Mouse (Mus musculus) forebrain, embryonic 13.5 days (tissue): ENCODE results near the gene Lelp1. TPM values are rescaled to one million over a fixed set of nuclear protein-coding genes. Genes with fewer than 3 reads are reported as not detected.

Experiments
- ATAC-seq: fragments of 200-750 bp; cut with Nextera tagmentation; 2 replicates; pipeline ENCODE4 v1.8.0; 2017
- H3K27ac ChIP-seq: fragments of 300-500 bp; sonication (generic); 2 replicates; pipeline ENCODE4 v1.5.1; 2015; ENCODE audit warnings: inconsistent platforms, mild to moderate bottlenecking, moderate library complexity
- H3K27me3 ChIP-seq: fragments of 300-500 bp; sonication (generic); 2 replicates; pipeline ENCODE4 v1.6.1; 2015; ENCODE audit warnings: mild to moderate bottlenecking, inconsistent platforms
- H3K36me3 ChIP-seq: fragments of 300-500 bp; sonication (generic); 2 replicates; pipeline ENCODE4 v1.6.1; 2015; ENCODE audit warnings: mild to moderate bottlenecking, inconsistent platforms; ENCODE audit not compliant: poor library complexity, severe bottlenecking
- H3K4me1 ChIP-seq: fragments of 300-500 bp; sonication (generic); 2 replicates; pipeline ENCODE4 v1.6.1; 2015; ENCODE audit warnings: inconsistent platforms
- H3K4me2 ChIP-seq: fragments of 300-500 bp; sonication (generic); 2 replicates; pipeline ENCODE4 v1.6.1; 2015; ENCODE audit warnings: inconsistent platforms, mild to moderate bottlenecking, moderate library complexity
- H3K4me3 ChIP-seq: fragments of 300-500 bp; sonication (generic); 2 replicates; pipeline ENCODE4 v1.5.1; 2015; ENCODE audit warnings: mild to moderate bottlenecking, inconsistent platforms
- H3K9ac ChIP-seq: fragments of 300-500 bp; sonication (generic); 2 replicates; pipeline ENCODE4 v1.6.1; 2015; ENCODE audit warnings: mild to moderate bottlenecking, inconsistent platforms
- H3K9me3 ChIP-seq: fragments of 300-500 bp; sonication (generic); replicated peaks from 2 replicates; pipeline ENCODE4 v1.6.1; 2016; ENCODE audit warnings: inconsistent platforms
- WGBS: fragments of 180-500 bp; shearing (Covaris S2); methylation state at CpG from one replicate; pipeline ENCODE4 v1.1.7; 2015; 5-methylcytosine and 5-hydroxymethylcytosine counted together
- polyA plus RNA-seq: library from polyadenylated mRNA; unstranded; fragments of >200 nt; fragmentation: Nextera tagmentation; extraction: Ambion mirVana; gene quantifications from 2 replicates; pipeline ENCODE4 v1.2.1, GENCODE M21; 2015

The Lelp1 gene
- polyA plus RNA-seq: not detected in 2 replicates

- Histone ChIP-seq H3K9ac (no peak within 1 kb of the TSS), H3K27ac (no peak within 1 kb of the TSS), H3K9me3 (no peaks in the 10 kb centered on the region), H3K4me3 (no peak within 1 kb of the TSS), H3K27me3 (no peaks in the 10 kb centered on the region), H3K4me1 (no peaks in the 10 kb centered on the region), H3K4me2 (no peak within 1 kb of the TSS), H3K36me3 (no peaks in the 10 kb centered on the region)
- WGBS: 70% methylated on average over 1 of the region's 1 CpGs
- ATAC-seq: no peak
Observed at GRCm38 (mm10) chr3:92142644-92143043, at the start of gene Lelp1. Gene Lelp1 (minus strand): TSS chr3:92142744.

- Histone ChIP-seq H3K9me3 (no peaks in the 10 kb centered on the region), H3K4me1 (no peaks in the 10 kb centered on the region), H3K4me3 (no peak overlapping the region), H3K27me3 (no peaks in the 10 kb centered on the region), H3K4me2 (no peak overlapping the region), H3K9ac (no peak overlapping the region), H3K27ac (no peak overlapping the region), H3K36me3 (no peaks in the 10 kb centered on the region)
- ATAC-seq: no peak
- WGBS: 74% methylated on average over 1 of the region's 1 CpGs
Observed at GRCm38 (mm10) chr3:92176880-92177279, 34.3 kb upstream of the Lelp1 start.

GRCm38 (mm10) chr3:92169847-92170246 is 27.3 kb upstream of the Lelp1 start:
- H3K9ac ChIP-seq: no peak overlapping the region
- no peaks in the 10 kb centered on the region for H3K36me3 ChIP-seq
- H3K4me2 ChIP-seq: no peak overlapping the region
- no peaks in the 10 kb centered on the region for H3K4me1 ChIP-seq
- H3K9me3 ChIP-seq: no peaks in the 10 kb centered on the region
- no peak overlapping the region for H3K4me3 ChIP-seq
- 95% methylated on average over 3 of the region's 3 CpGs for WGBS
- no peak for ATAC-seq
- H3K27ac ChIP-seq: no peak overlapping the region
- no peaks in the 10 kb centered on the region for H3K27me3 ChIP-seq

- Histone ChIP-seq H3K9me3 (no peaks in the 10 kb centered on the region), H3K36me3 (no peaks in the 10 kb centered on the region), H3K27ac (no peak overlapping the region), H3K4me3 (no peak overlapping the region), H3K4me1 (no peaks in the 10 kb centered on the region), H3K9ac (no peak overlapping the region), H3K4me2 (no peak overlapping the region), H3K27me3 (no peaks in the 10 kb centered on the region)
- 0 out of 2 replicates have a peak, but pooled peaks have one; percentile 22 for ATAC-seq
Observed at GRCm38 (mm10) chr3:92153322-92153721, 10.8 kb upstream of the Lelp1 start.

- peak; percentile 93 for ATAC-seq
- WGBS: 24% methylated on average over 8 of the region's 8 CpGs
- H3K4me2 ChIP-seq: no peak overlapping the region
- no peak overlapping the region for H3K4me3 ChIP-seq
- H3K36me3 ChIP-seq: no peaks in the 10 kb centered on the region
- H3K4me1 ChIP-seq: no peaks in the 10 kb centered on the region
- no peak overlapping the region for H3K9ac ChIP-seq
- H3K27ac ChIP-seq: no peak overlapping the region
- H3K9me3 ChIP-seq: no peaks in the 10 kb centered on the region
- H3K27me3 ChIP-seq: no peaks in the 10 kb centered on the region
Observed at GRCm38 (mm10) chr3:92150631-92151277, 8.2 kb upstream of the Lelp1 start.

- no peak for ATAC-seq
- WGBS: 80% methylated on average over 5 of the region's 5 CpGs
Observed at GRCm38 (mm10) chr3:92147913-92148312, 5.4 kb upstream of the Lelp1 start.

GRCm38 (mm10) chr3:92147420-92147819 is 4.9 kb upstream of the Lelp1 start:
- H3K4me3 ChIP-seq: no peak overlapping the region
- WGBS: 58% methylated on average over 2 of the region's 2 CpGs
- H3K36me3 ChIP-seq: no peaks in the 10 kb centered on the region
- H3K27me3 ChIP-seq: no peaks in the 10 kb centered on the region
- no peak overlapping the region for H3K9ac ChIP-seq
- no peaks in the 10 kb centered on the region for H3K9me3 ChIP-seq
- no peak for ATAC-seq
- no peak overlapping the region for H3K27ac ChIP-seq
- no peaks in the 10 kb centered on the region for H3K4me1 ChIP-seq
- no peak overlapping the region for H3K4me2 ChIP-seq

More at GRCm38 (mm10) chr3:92147913-92148312, 5.4 kb upstream of the Lelp1 start:
- Histone ChIP-seq H3K27me3 (no peaks in the 10 kb centered on the region), H3K9ac (no peak overlapping the region), H3K4me2 (no peak overlapping the region), H3K4me3 (no peak overlapping the region), H3K27ac (no peak overlapping the region), H3K9me3 (no peaks in the 10 kb centered on the region), H3K36me3 (no peaks in the 10 kb centered on the region), H3K4me1 (no peaks in the 10 kb centered on the region)

GRCm38 (mm10) chr3:92123847-92124246 is 18.7 kb downstream of the Lelp1 start, which contains the start of gene Prr9:
Gene Prr9 (minus strand): TSS chr3:92123947.
- Histone ChIP-seq H3K27ac (no peak within 1 kb of the TSS), H3K27me3 (no peaks in the 10 kb centered on the region), H3K4me1 (no peaks in the 10 kb centered on the region), H3K9me3 (no peaks in the 10 kb centered on the region), H3K9ac (no peak within 1 kb of the TSS), H3K4me3 (no peak within 1 kb of the TSS), H3K36me3 (no peaks in the 10 kb centered on the region), H3K4me2 (no peak within 1 kb of the TSS)
- 89% methylated on average over 5 of the region's 5 CpGs for WGBS
- no peak for ATAC-seq

GRCm38 (mm10) chr3:92120902-92121301 is 21.6 kb downstream of the Lelp1 start:
- no peaks in the 10 kb centered on the region for H3K9me3 ChIP-seq
- no peak overlapping the region for H3K4me2 ChIP-seq
- no peaks in the 10 kb centered on the region for H3K4me1 ChIP-seq
- ATAC-seq: no peak
- WGBS: 83% methylated on average over 3 of the region's 3 CpGs
- no peaks in the 10 kb centered on the region for H3K36me3 ChIP-seq
- H3K27me3 ChIP-seq: no peaks in the 10 kb centered on the region
- H3K9ac ChIP-seq: no peak overlapping the region
- no peak overlapping the region for H3K4me3 ChIP-seq
- H3K27ac ChIP-seq: no peak overlapping the region

- peak; percentile 43; the same call in 1 of the 2 replicates for ATAC-seq
- no peak overlapping the region for H3K9ac ChIP-seq
- 37% methylated on average over 3 of the region's 3 CpGs for WGBS
- H3K36me3 ChIP-seq: no peaks in the 10 kb centered on the region
- H3K4me2 ChIP-seq: no peak overlapping the region
- H3K4me3 ChIP-seq: no peak overlapping the region
- H3K27me3 ChIP-seq: no peaks in the 10 kb centered on the region
- H3K9me3 ChIP-seq: no peaks in the 10 kb centered on the region
- no peak overlapping the region for H3K27ac ChIP-seq
- no peaks in the 10 kb centered on the region for H3K4me1 ChIP-seq
Observed at GRCm38 (mm10) chr3:92117930-92118329, 24.6 kb downstream of the Lelp1 start.

- ATAC-seq: no peak
- no peaks in the 10 kb centered on the region for H3K27me3 ChIP-seq
- no peak overlapping the region for H3K4me2 ChIP-seq
- no peaks in the 10 kb centered on the region for H3K36me3 ChIP-seq
- no peak overlapping the region for H3K9ac ChIP-seq
- H3K27ac ChIP-seq: no peak overlapping the region
- no peaks in the 10 kb centered on the region for H3K9me3 ChIP-seq
- H3K4me3 ChIP-seq: no peak overlapping the region
- H3K4me1 ChIP-seq: no peaks in the 10 kb centered on the region
Observed at GRCm38 (mm10) chr3:92111526-92111925, 31.0 kb downstream of the Lelp1 start.

GRCm38 (mm10) chr3:92110790-92111189 is 31.8 kb downstream of the Lelp1 start:
- Histone ChIP-seq H3K36me3 (no peaks in the 10 kb centered on the region), H3K9me3 (no peaks in the 10 kb centered on the region), H3K27me3 (no peaks in the 10 kb centered on the region), H3K4me2 (no peak overlapping the region), H3K4me1 (no peaks in the 10 kb centered on the region), H3K27ac (no peak overlapping the region), H3K4me3 (no peak overlapping the region), H3K9ac (no peak overlapping the region)
- no peak; the same call in 1 of the 2 replicates for ATAC-seq

GRCm38 (mm10) chr3:92106582-92106981 is 36.0 kb downstream of the Lelp1 start:
- H3K4me1 ChIP-seq: no peaks in the 10 kb centered on the region
- H3K27ac ChIP-seq: no peak overlapping the region
- no peaks in the 10 kb centered on the region for H3K9me3 ChIP-seq
- no peaks in the 10 kb centered on the region for H3K27me3 ChIP-seq
- no peak overlapping the region for H3K9ac ChIP-seq
- ATAC-seq: no peak
- H3K4me2 ChIP-seq: no peak overlapping the region
- H3K4me3 ChIP-seq: no peak overlapping the region
- WGBS: 6% methylated on average over 6 of the region's 6 CpGs
- H3K36me3 ChIP-seq: no peaks in the 10 kb centered on the region
